12 mouse cellular contexts compared by ENCODE assay signal in the genomic region with DNA sequence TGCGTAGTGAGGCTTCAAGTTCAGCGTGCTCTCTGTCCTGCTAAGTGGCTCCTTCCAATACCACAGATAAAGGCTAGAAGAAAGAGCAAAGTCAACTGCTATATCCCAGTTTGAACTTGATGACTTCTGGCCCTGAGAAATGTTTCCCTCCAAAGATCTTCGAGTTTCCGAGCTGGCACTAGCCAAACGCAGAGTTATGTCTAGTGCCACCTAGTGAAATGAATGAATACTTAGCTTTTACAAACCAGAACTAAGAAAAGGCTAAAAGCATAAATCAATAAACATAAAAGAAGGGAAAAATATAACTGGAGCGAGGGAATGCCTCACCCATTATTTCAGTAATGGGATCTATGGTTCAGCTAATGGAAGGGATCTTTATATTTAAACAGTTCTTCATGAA.
DNase-seq lines count a peak whose midpoint lies in the region; ATAC-seq and TF ChIP-seq lines count a peak whose summit lies in the region.
"Had no signal": no experiment of that assay in that cellular context is flagged by ENCODE, and none has a peak within 500 bp of the region (broad histone marks: within the 10 kb centered on the region; RNA-seq: fewer than 3 reads in every experiment).

No protein-coding gene starts in this region.

- DNase-seq in gastrocnemius, adult 2 months, result no peak
- no peak for DNase-seq in gastrocnemius, postnatal 14 days
- DNase-seq in left cerebral cortex, adult 2 months (ENCODE audit: extremely low spot score in 1 of 2, low spot score in 2 of 2), result no peak
- no peak for DNase-seq in left cerebral cortex, adult 11 months (ENCODE audit: low spot score)
- peak; percentile 59 for DNase-seq in NIH3T3 (ENCODE audit: low read depth)
- peak; percentile 66 for DNase-seq in embryo, embryonic 11 days
- DNase-seq in spleen, postnatal 14 days (ENCODE audit: low spot score in 2 of 2), result no peak
- DNase-seq: cerebellum, adult 11-12 months; thymus, adult 2 months had no signal

- no peak for ATAC-seq in activated CD4-positive, CD25-positive, alpha-beta regulatory T cell, adult 4 months

- intact Hi-C loops in gastrocnemius, adult 2 months (cut with DNase I), result loop anchor here (2.0 kb wide), 1 partner anchor 847 kb away; no protein-coding TSS in a partner anchor
- intact Hi-C loops in gastrocnemius, postnatal 14 days (cut with DNase I; ENCODE audit: low total_unique reads), result loop anchor here (10.0 kb wide), 1 partner anchor 847 kb away; no protein-coding TSS in a partner anchor
- intact Hi-C loops in left cerebral cortex, adult 2 months (cut with DNase I), result loop anchor here (5.0 kb wide), 4 partner anchors 105 to 835 kb away; no protein-coding TSS in a partner anchor

- no peak overlapping the region for H3K4me3 ChIP-seq in gastrocnemius, adult 2 months
- no peak overlapping the region for H3K4me3 ChIP-seq in left cerebral cortex, adult 2 months
- H3K4me3 ChIP-seq: hindbrain, embryonic 15.5 days; limb, embryonic 13.5 days had no signal

- H3K27ac ChIP-seq in gastrocnemius, adult 2 months, result no peak overlapping the region
- no peak overlapping the region for H3K27ac ChIP-seq in left cerebral cortex, adult 2 months
- H3K27ac ChIP-seq: hindbrain, embryonic 15.5 days; limb, embryonic 13.5 days had no signal

- TF ChIP-seq CTCF in gastrocnemius, adult 2 months (IDR thresholded peaks at IDR 0.05), result peak; percentile 63
- TF ChIP-seq CTCF in left cerebral cortex, adult 2 months (IDR thresholded peaks at IDR 0.05), result peak; percentile 65

Comparison
In these comparisons a context has a peak if more than half of its experiments do, and no peak if none do; other contexts are left out.
1. DNase-seq: peak in NIH3T3 (single experiment) and embryo, embryonic 11 days (single experiment); none in gastrocnemius, adult 2 months (single experiment), gastrocnemius, postnatal 14 days (single experiment), left cerebral cortex, adult 2 months (0 of 2), left cerebral cortex, adult 11 months (single experiment) and spleen, postnatal 14 days (0 of 2).